Mouse (Mus musculus) left cerebral cortex, adult 18-20 months (tissue): ENCODE data around the gene Kbtbd12. TPM values are rescaled to one million over a fixed set of nuclear protein-coding genes. Genes with fewer than 3 reads are reported as not detected.

Experiments
- DNase-seq, 2 experiments: peaks; one replicate each; pipeline ENCODE4 v3.0.0; 2021 to 2022; ENCODE audit warnings: low spot score in 2 of 2, mixed read lengths in 1 of 2
- total RNA-seq, 2 experiments: library from RNA; stranded (reverse); gene quantifications; 2 replicates each; pipeline ENCODE4 v1.2.3; 2021

The Kbtbd12 gene
- total RNA-seq, 2 experiments from 2014 or later = 0.49 to 0.63 TPM

- peak in 1 of 2 experiments; percentile 1 for DNase-seq
Observed at GRCm38 (mm10) chr6:88549916-88550315, 87.8 kb downstream of the Kbtbd12 start.

GRCm38 (mm10) chr6:88549137-88549814, 88.5 kb downstream of the Kbtbd12 start:
- DNase-seq = peak; percentile 68 to 72

- DNase-seq = peak in 1 of 2 experiments; percentile 0
Observed at GRCm38 (mm10) chr6:88548405-88549049, 89.2 kb downstream of the Kbtbd12 start.

GRCm38 (mm10) chr6:88545397-88545790, 92.4 kb downstream of the Kbtbd12 start:
- no peak for DNase-seq

GRCm38 (mm10) chr6:88544644-88545396, 92.9 kb downstream of the Kbtbd12 start:
- DNase-seq = no peak

GRCm38 (mm10) chr6:88544241-88544640, 93.5 kb downstream of the Kbtbd12 start:
- DNase-seq = no peak

- DNase-seq = peak in 1 of 2 experiments; percentile 19
Observed at GRCm38 (mm10) chr6:88540093-88540755, 97.5 kb downstream of the Kbtbd12 start.

- DNase-seq = no peak
Observed at GRCm38 (mm10) chr6:88530306-88530705, 107.4 kb downstream of the Kbtbd12 start.

GRCm38 (mm10) chr6:88524056-88524455, 113.7 kb downstream of the Kbtbd12 start:
- no peak for DNase-seq

GRCm38 (mm10) chr6:88523451-88523850, 114.3 kb downstream of the Kbtbd12 start:
- no peak for DNase-seq

GRCm38 (mm10) chr6:88523043-88523442, 114.7 kb downstream of the Kbtbd12 start:
- no peak for DNase-seq

- DNase-seq = no peak
Observed at GRCm38 (mm10) chr6:88522606-88523005, 115.1 kb downstream of the Kbtbd12 start.

- peak; percentile 59 to 69 for DNase-seq
Observed at GRCm38 (mm10) chr6:88521821-88522220, 115.9 kb downstream of the Kbtbd12 start.

- peak; percentile 97 for DNase-seq
Observed at GRCm38 (mm10) chr6:88518404-88519263, 119.1 kb downstream of the Kbtbd12 start, which contains the start of gene Sec61a1. Gene Sec61a1 (minus strand): TSS chr6:88518905.

GRCm38 (mm10) chr6:88517701-88518403, 119.9 kb downstream of the Kbtbd12 start:
- no peak for DNase-seq

- DNase-seq = no peak
Observed at GRCm38 (mm10) chr6:88516667-88517066, 121.1 kb downstream of the Kbtbd12 start.

- no peak for DNase-seq
Observed at GRCm38 (mm10) chr6:88515971-88516370, 121.8 kb downstream of the Kbtbd12 start.

GRCm38 (mm10) chr6:88514546-88514945, 123.2 kb downstream of the Kbtbd12 start:
- no peak for DNase-seq

- DNase-seq = no peak
Observed at GRCm38 (mm10) chr6:88513984-88514383, 123.8 kb downstream of the Kbtbd12 start.

GRCm38 (mm10) chr6:88503044-88503443, 134.7 kb downstream of the Kbtbd12 start:
- no peak for DNase-seq
